Mouse (Mus musculus) liver, embryonic 12.5 days (tissue): ENCODE measurements around the gene Syt6. TPM values are rescaled to one million over a fixed set of nuclear protein-coding genes. Genes with fewer than 3 reads are reported as not detected.

Source experiments
- ATAC-seq: fragments of 200-750 bp; cut with Nextera tagmentation; 2 replicates; pipeline ENCODE4 v1.8.0; 2017; ENCODE audit warnings: moderate number of reproducible peaks, mild to moderate bottlenecking, moderate library complexity
- H3K27ac ChIP-seq: fragments of 300-500 bp; sonication (generic); 2 replicates; pipeline ENCODE4 v1.5.1; 2016; ENCODE audit warnings: mild to moderate bottlenecking
- H3K27me3 ChIP-seq: fragments of 300-500 bp; sonication (generic); replicated peaks from 2 replicates; pipeline ENCODE4 v1.6.1; 2016; ENCODE audit warnings: mild to moderate bottlenecking, moderate library complexity
- H3K36me3 ChIP-seq: fragments of 300-500 bp; sonication (generic); 2 replicates; pipeline ENCODE4 v1.6.1; 2016; ENCODE audit warnings: mild to moderate bottlenecking, moderate library complexity
- H3K4me1 ChIP-seq: fragments of 300-500 bp; sonication (generic); 2 replicates; pipeline ENCODE4 v1.6.1; 2016
- H3K4me2 ChIP-seq: fragments of 300-500 bp; sonication (generic); 2 replicates; pipeline ENCODE4 v1.6.1; 2016; ENCODE audit warnings: mild to moderate bottlenecking, moderate library complexity
- H3K4me3 ChIP-seq: fragments of 300-500 bp; sonication (generic); 2 replicates; pipeline ENCODE4 v1.5.1; 2016; ENCODE audit warnings: mild to moderate bottlenecking, moderate library complexity
- H3K9ac ChIP-seq: fragments of 300-500 bp; sonication (generic); 2 replicates; pipeline ENCODE4 v1.6.1; 2016; ENCODE audit warnings: mild to moderate bottlenecking, moderate library complexity
- H3K9me3 ChIP-seq: fragments of 300-500 bp; sonication (generic); replicated peaks from 2 replicates; pipeline ENCODE4 v1.6.1; 2016; ENCODE audit warnings: mild to moderate bottlenecking, moderate library complexity
- WGBS: fragments of 180-500 bp; shearing (Covaris S2); methylation state at CpG from one replicate; pipeline ENCODE4 v1.1.7; 2016; ENCODE audit not compliant: insufficient replicate concordance; 5-methylcytosine and 5-hydroxymethylcytosine counted together
- polyA plus RNA-seq: library from polyadenylated mRNA; unstranded; fragments of >200 nt; fragmentation: Nextera tagmentation; extraction: Ambion mirVana; gene quantifications from 2 replicates; pipeline ENCODE4 v1.2.1, GENCODE M21; 2016

The Syt6 gene
- polyA plus RNA-seq, 1 experiment from 2014 or later = 0.14 TPM

DNA sequence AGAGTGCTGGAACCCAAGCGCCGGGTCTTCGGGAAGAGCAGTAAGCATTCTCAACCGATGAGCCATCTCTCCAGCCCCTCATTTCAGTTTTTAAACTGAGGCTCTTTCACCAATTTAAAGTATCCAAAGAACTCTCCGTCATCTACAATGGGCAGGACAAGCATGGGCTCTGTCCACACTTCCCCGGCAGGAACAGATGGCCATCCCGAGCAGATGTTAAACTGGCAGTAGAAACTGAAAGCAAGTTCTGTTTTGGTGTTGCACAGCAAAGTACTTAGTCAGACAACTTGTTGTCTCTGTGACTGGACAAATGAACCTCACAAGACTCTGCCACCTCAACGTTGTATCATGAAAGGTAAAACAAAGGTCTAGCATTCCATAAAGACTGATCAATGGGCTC lies 86.7 kb downstream of the Syt6 start:
- WGBS = 73% methylated on average over 8 of the region's 8 CpGs

GRCm38 (mm10) chr3:103663385-103663784 lies 88.4 kb downstream of the Syt6 start:
- Histone ChIP-seq H3K4me3 (no peak overlapping the region), H3K9ac (no peak overlapping the region), H3K4me2 (no peak overlapping the region), H3K9me3 (no peaks in the 10 kb centered on the region), H3K27ac (no peak overlapping the region), H3K27me3 (no peaks in the 10 kb centered on the region), H3K4me1 (no peaks in the 10 kb centered on the region), H3K36me3 (no peaks in the 10 kb centered on the region)
- no peak for ATAC-seq
- 85% methylated on average over 3 of the region's 3 CpGs for WGBS

More for the DNA sequence above, 86.7 kb downstream of the Syt6 start:
- Histone ChIP-seq H3K27ac (no peak overlapping the region), H3K9ac (no peak overlapping the region), H3K4me3 (no peak overlapping the region), H3K4me2 (no peak overlapping the region), H3K4me1 (no peaks in the 10 kb centered on the region), H3K36me3 (no peaks in the 10 kb centered on the region), H3K27me3 (no peaks in the 10 kb centered on the region), H3K9me3 (no peaks in the 10 kb centered on the region)
- ATAC-seq = no peak

DNA sequence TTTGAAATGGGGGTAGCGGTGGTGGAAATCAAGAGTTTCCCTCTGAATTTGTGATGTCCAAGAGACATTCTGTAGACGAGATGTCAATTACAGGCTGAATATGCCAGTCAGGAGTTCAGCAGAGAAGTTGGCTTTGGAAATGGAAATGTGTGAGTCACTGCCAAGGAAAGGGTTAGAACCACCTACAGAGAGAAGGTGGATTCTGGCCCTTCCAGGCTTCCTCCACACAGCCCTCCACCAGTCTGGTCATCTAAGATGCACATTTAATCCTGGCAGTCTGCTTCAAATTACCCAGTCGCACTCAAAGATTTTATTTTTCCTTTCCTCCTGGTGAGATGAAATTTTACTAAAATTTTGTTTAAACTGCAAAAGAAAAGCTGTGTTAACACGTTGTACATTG lies 97.1 kb downstream of the Syt6 start:
- 56% methylated on average over 4 of the region's 4 CpGs for WGBS
- Histone ChIP-seq H3K4me2 (no peak overlapping the region), H3K36me3 (no peaks in the 10 kb centered on the region), H3K9me3 (no peaks in the 10 kb centered on the region), H3K9ac (no peak overlapping the region), H3K27me3 (no peaks in the 10 kb centered on the region), H3K27ac (no peak overlapping the region), H3K4me3 (no peak overlapping the region), H3K4me1 (0 out of 2 replicates have a peak, but pooled peaks cover 3% of the 10 kb centered on the region)
- ATAC-seq = no peak

DNA sequence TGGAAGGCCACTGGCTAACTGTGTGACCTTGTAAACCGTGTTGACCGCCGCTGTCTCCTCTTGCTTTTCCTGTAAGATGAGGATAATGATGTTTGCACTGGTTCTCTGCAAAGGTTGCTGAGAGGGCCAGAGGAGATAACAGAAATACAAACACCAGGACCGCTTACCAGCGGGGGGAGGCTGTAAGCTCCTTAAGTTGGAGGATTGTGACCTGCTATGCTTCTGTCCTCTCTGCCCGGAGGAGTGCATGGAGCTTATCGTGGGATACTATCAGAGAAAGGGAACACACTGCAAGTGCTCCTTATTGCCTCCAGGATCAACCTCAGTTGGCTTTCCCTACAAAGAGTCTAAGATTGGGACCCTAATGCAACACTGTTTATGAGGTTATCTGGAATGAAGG lies 97.7 kb downstream of the Syt6 start:
- no peaks in the 10 kb centered on the region for H3K36me3 ChIP-seq
- H3K9ac ChIP-seq = no peak overlapping the region
- H3K4me3 ChIP-seq = no peak overlapping the region
- H3K4me1 ChIP-seq = 0 out of 2 replicates have a peak, but pooled peaks cover 3% of the 10 kb centered on the region
- H3K27me3 ChIP-seq = no peaks in the 10 kb centered on the region
- no peaks in the 10 kb centered on the region for H3K9me3 ChIP-seq
- no peak for ATAC-seq
- WGBS = 43% methylated on average over 7 of the region's 7 CpGs
- H3K4me2 ChIP-seq = no peak overlapping the region
- no peak overlapping the region for H3K27ac ChIP-seq

DNA sequence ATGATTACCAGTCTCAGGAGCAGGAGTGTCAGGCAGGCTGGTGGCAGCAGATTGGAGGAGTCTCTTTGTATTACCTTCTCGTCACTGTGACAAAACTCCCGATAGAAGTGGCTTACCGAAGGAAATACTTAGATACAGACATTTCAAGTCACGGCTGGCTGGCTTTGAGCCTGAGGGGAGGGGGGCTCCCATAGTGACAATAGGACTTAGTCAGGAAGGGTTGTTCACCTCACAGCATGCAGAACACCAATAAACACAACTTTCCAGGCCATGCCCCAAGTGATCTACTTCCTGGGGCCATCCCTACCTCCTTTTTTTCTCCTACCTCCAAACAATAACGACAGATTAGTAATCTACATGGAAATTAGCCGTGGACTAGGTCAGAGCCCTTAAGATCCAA lies 103.8 kb downstream of the Syt6 start:
- Histone ChIP-seq H3K27me3 (peaks cover 16% of the 10 kb centered on the region; the same call in 1 of the 2 replicates), H3K9me3 (no peaks in the 10 kb centered on the region), H3K36me3 (no peaks in the 10 kb centered on the region), H3K27ac (no peak overlapping the region), H3K4me1 (no peaks in the 10 kb centered on the region; the same call in 1 of the 2 replicates), H3K9ac (no peak overlapping the region), H3K4me3 (no peak overlapping the region), H3K4me2 (no peak overlapping the region)
- ATAC-seq = no peak
- WGBS = 52% methylated on average over 6 of the region's 6 CpGs

DNA sequence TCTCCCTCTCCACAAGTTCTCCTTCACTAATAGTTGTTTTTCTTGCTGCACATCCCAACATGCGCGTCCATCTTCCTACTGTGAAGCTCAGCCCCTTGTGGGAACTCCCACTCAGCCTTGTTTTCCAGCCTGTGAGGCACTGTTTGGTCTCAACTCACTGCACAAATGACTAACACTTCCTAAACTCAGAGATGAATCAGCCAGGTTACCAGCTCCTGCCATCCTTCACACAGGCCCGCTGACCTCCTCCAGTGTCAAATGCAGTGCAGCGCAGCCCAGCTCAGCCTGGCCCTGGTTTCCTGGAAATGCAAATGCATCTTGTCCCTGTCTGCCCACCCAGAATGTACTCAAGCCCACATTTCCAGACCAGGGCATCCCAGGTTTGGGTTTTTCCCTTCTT lies 107.4 kb downstream of the Syt6 start:
- 45% methylated on average over 4 of the region's 4 CpGs for WGBS
- H3K4me2 ChIP-seq = no peak overlapping the region
- H3K27me3 ChIP-seq = peaks cover 29% of the 10 kb centered on the region; the same call in 1 of the 2 replicates
- H3K9me3 ChIP-seq = no peaks in the 10 kb centered on the region
- no peak overlapping the region for H3K4me3 ChIP-seq
- H3K36me3 ChIP-seq = no peaks in the 10 kb centered on the region
- H3K4me1 ChIP-seq = no peaks in the 10 kb centered on the region; the same call in 1 of the 2 replicates
- H3K27ac ChIP-seq = no peak overlapping the region
- no peak overlapping the region for H3K9ac ChIP-seq
- no peak for ATAC-seq

- H3K4me3 ChIP-seq = no peak overlapping the region
- no peaks in the 10 kb centered on the region for H3K9me3 ChIP-seq
- no peaks in the 10 kb centered on the region for H3K36me3 ChIP-seq
- 0 out of 2 replicates have a peak overlapping the region, but pooled peaks have one; percentile 3 for H3K4me2 ChIP-seq
- H3K9ac ChIP-seq = no peak overlapping the region
- 12% methylated on average over 21 of the region's 21 CpGs for WGBS
- no peaks in the 10 kb centered on the region; the same call in 1 of the 2 replicates for H3K4me1 ChIP-seq
- no peak for ATAC-seq
- H3K27ac ChIP-seq = no peak overlapping the region
- H3K27me3 ChIP-seq = peaks cover 29% of the 10 kb centered on the region; the same call in 1 of the 2 replicates
Measured at GRCm38 (mm10) chr3:103683234-103683965, 108.4 kb downstream of the Syt6 start.

DNA sequence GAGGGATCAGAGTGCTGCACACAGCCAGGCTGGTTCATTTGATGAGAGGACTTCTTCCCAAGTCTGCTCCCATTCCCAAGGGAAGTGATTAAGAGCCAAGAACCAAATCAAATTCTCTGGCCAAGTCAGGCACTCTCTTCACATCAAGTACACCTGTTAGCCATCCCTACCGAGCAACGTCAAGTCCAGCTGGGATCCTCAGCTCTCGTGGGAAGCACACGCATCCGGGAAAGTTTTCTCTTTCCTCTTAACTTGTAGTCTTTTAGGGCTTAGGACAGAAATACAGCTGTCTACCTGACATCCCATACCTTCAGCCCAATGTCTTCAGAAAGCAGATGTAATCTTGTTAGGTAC lies 108.9 kb downstream of the Syt6 start:
- no peaks in the 10 kb centered on the region for H3K9me3 ChIP-seq
- H3K4me2 ChIP-seq = no peak overlapping the region
- no peak overlapping the region for H3K4me3 ChIP-seq
- 45% methylated on average over 5 of the region's 5 CpGs for WGBS
- no peaks in the 10 kb centered on the region for H3K36me3 ChIP-seq
- no peak for ATAC-seq
- no peak overlapping the region for H3K27ac ChIP-seq
- peaks cover 29% of the 10 kb centered on the region; the same call in 1 of the 2 replicates for H3K27me3 ChIP-seq
- H3K4me1 ChIP-seq = no peaks in the 10 kb centered on the region; the same call in 1 of the 2 replicates
- H3K9ac ChIP-seq = no peak overlapping the region

DNA sequence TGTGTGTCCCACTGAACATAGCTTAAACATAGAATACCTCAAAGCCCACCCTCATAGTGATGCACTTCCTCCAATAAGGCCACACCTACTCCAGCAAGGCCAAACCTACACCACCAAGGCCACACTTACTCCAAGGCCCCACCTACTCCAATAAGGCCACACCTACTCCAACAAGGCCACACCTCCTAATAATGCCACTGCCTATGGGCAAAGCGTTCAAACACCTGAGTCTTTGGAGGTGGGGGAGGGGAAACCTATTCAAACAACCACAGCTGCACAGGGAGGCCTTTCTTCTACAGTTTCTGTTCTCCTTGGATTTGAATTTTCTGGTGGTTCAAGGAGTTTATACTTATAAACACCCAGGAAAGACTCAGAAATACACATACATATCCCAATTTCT lies 114.0 kb downstream of the Syt6 start:
- Histone ChIP-seq H3K4me1 (no peaks in the 10 kb centered on the region), H3K27ac (no peak overlapping the region), H3K4me2 (no peak overlapping the region), H3K36me3 (no peaks in the 10 kb centered on the region), H3K27me3 (peaks cover 10% of the 10 kb centered on the region; the same call in 1 of the 2 replicates), H3K4me3 (no peak overlapping the region), H3K9me3 (no peaks in the 10 kb centered on the region), H3K9ac (no peak overlapping the region)
- 42% methylated on average over 1 of the region's 1 CpGs for WGBS
- no peak for ATAC-seq

- Histone ChIP-seq H3K9ac (no peak overlapping the region), H3K4me1 (no peaks in the 10 kb centered on the region), H3K27ac (no peak overlapping the region), H3K9me3 (no peaks in the 10 kb centered on the region), H3K36me3 (no peaks in the 10 kb centered on the region), H3K4me3 (no peak overlapping the region), H3K27me3 (no peaks in the 10 kb centered on the region), H3K4me2 (no peak overlapping the region)
- ATAC-seq = no peak
- WGBS = 58% methylated on average over 3 of the region's 3 CpGs
Measured at GRCm38 (mm10) chr3:103690506-103690905, 115.5 kb downstream of the Syt6 start.
